Mouse (Mus musculus): Measurements from ENCODE around the gene Kat6b. TPM values are rescaled to one million over a fixed set of nuclear protein-coding genes. Genes with fewer than 3 reads are reported as not detected.
"Not testable (repeated sequence)": the region's sequence is repeated elsewhere in the genome, so short reads cannot be mapped to it uniquely, and the experiment has no call there.

Gene Kat6b
- polyA plus RNA-seq, 2 experiments from 2014 or later = 8.2 to 9.6 TPM

DNA sequence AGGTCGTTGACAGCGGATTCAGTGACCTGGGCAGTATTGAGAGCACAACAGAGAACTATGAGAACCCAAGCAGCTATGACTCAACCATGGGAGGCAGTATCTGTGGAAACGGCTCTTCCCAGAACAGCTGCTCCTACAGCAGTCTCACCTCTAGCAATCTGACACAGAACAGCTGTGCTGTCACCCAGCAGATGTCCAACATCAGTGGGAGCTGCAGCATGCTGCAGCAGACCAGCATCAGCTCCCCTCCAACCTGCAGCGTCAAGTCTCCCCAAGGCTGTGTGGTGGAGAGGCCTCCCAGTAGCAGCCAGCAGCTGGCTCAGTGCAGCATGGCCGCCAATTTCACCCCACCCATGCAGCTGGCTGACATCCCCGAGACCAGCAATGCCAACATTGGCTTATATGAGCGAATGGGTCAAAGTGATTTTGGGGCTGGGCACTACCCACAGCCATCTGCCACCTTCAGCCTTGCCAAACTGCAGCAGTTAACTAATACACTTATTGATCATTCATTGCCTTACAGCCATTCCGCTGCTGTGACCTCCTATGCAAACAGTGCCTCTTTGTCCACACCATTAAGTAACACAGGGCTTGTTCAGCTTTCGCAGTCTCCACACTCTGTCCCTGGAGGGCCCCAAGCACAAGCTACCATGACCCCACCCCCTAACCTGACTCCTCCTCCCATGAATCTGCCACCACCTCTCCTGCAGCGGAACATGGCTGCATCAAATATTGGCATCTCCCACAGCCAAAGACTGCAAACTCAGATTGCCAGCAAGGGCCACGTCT lies 188.6 kb downstream of the Kat6b start:
- no peak for ATAC-seq

DNA sequence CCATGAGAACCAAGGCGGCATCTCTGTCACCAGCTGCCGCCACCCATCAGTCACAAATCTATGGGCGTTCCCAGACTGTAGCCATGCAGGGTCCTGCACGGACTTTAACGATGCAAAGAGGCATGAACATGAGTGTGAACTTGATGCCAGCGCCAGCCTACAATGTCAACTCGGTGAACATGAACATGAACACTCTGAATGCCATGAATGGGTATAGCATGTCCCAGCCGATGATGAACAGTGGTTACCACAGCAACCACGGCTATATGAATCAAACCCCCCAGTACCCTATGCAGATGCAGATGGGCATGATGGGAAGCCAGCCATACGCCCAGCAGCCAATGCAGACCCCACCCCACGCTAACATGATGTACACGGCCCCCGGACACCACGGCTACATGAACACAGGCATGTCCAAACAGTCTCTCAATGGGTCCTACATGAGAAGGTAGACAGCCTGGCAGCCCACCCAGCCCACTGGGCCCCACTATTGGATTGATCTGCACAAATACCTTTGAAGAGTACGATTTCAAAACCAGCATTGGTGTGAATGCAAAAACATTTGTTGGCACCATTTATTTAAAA lies 189.3 kb downstream of the Kat6b start:
- not testable (repeated sequence) for ATAC-seq

- no peak for ATAC-seq
Measured at GRCm38 (mm10) chr14:21673100-21673499, 191.9 kb downstream of the Kat6b start.

- no peak for ATAC-seq
Measured at GRCm38 (mm10) chr14:21674471-21674870, 193.2 kb downstream of the Kat6b start.

DNA sequence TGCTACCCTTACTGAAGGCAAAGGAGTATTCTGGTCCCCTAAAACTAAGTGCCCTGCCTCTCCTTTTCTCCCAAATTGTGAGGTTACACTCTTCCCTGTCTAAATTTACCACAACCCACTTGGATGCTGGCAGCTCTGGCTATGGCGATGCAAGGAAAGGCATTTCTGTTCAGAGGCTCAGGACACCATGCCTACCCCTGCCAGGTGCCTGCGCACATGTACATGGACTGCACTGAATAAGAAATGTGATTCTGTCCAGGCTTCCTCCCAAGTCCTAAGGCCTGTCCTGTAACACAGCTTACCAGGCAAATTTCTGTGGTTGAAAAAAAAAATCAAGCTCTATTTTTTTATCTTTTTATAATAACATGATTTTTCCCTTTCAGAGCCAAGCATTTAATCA lies 195.0 kb downstream of the Kat6b start:
- no peak for ATAC-seq

DNA sequence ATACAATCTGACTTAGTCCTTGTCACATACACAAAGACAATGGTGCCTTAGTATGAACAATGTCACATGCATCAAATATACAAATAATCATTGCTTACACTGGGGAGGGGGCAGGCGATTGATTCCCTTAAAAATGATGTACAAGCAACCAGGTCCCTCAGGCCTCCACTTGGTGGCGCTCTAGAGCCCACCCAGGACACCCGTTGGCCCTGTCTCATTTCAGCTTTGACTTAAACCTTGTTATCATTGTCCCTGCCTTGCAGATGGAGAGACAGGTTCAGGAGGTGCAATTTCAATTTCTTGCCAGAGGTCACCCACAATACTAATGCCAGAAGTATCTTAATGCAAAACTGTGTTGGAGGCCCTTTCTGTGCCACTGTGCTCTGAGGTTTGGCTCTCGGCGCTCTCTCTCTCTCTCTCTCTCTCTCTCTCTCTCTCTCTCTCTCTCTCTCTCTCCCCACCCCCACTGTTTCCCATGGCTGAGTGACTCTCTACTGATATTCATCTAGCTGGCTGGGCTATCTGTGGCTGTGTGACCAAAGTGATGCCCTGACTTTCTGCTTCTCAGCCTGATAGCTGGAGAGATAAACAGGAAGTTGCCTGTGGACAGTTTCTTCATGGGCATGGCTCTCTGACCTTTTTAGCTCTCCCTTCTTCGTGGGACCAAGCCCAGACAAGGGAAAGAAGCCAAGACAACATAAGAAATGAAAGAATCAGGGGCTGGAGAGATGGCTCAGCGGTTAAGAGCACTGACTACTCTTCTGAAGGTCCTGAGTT lies 197.5 kb downstream of the Kat6b start:
- ATAC-seq = no peak

DNA sequence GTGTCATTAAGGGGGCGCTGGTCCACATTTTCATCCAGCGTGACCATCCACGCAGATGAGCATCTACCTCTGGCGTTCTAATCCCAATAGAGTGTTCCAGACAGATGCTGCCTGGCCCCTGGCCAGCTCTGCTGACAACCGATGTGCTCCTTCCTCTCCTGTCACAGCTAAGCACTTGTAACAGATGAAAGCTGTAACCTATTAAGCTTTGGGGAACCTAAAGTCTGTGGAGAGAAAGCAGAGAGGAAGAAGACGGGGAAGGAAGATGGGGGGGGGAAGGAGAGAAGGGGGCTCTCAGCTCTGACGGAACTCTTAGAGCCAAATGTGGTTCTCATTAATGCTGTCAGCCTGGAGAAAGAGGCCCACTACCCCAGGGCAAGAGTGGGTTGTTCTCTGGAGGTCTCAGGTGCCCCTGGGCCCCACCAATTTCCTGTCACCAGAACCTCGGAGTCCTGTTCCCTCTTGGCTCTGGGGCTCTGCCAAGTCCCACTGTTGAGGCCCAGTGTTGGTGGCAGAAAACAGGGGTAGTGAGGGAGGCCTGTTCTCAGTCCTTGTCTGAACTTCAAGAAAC lies 198.5 kb downstream of the Kat6b start:
- ATAC-seq = no peak

DNA sequence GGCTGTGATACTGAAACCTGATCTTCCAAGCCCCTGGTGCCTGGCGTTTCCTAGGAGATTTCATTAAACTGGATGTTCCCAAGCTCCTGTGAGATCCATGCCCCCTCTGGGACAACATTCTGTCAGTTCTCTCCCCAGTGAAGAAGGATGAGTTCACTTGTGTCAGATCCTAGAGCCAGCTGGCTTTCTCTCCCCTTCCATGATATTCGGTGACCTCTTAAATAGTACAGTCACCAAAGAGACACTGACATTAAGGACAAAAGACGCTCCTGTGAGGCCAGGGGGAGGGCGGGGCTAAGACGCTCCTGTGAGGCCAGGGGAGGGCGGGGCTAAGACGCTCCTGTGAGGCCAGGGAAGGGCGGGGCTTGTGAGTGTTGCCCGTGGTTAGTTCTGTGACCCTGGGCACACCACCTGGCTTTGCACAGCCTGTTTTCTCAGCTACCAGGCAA lies 201.5 kb downstream of the Kat6b start:
- ATAC-seq = peak; percentile 59

- no peak for ATAC-seq
Measured at GRCm38 (mm10) chr14:21683834-21684233, 202.6 kb downstream of the Kat6b start.

DNA sequence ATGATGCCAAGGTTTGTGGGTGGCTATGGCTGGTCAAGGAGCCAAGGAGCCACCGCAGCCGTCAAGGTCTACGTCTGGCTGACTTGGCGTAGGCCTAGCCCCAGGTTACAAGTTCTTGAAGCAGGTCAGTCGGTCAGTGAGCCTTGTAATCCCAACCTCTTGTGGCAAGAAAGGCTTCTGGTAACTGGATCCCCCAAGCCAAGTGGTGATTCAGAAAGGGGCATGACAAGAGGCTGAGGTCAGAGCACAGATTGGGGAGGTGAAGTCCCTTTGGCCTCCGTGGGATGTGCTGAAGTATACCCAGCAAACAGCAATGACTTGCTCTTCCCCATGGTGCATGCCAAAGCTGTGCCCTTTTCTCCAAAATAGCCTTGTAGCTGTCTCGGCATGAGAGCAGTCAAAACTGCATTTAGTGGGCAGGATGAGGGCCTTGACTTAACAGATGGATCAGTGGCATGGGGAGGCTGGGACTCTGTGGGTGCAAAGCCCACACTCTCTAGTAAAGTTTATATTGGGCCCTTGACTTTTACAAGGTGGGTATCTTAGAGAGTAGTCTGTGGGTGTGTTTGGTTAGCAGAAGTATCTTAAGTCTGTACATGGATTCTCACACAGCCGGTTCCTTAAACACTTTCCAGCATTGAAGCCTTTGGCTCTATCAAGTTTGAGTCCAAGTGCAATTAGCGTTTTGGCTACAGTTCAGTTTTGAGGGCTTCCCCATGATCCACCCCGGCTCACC lies 204.3 kb downstream of the Kat6b start:
- ATAC-seq = no peak

- no peak for ATAC-seq
Measured at GRCm38 (mm10) chr14:21686376-21687279, 205.4 kb downstream of the Kat6b start.

- ATAC-seq = no peak
Measured at GRCm38 (mm10) chr14:21691070-21691469, 209.8 kb downstream of the Kat6b start.

DNA sequence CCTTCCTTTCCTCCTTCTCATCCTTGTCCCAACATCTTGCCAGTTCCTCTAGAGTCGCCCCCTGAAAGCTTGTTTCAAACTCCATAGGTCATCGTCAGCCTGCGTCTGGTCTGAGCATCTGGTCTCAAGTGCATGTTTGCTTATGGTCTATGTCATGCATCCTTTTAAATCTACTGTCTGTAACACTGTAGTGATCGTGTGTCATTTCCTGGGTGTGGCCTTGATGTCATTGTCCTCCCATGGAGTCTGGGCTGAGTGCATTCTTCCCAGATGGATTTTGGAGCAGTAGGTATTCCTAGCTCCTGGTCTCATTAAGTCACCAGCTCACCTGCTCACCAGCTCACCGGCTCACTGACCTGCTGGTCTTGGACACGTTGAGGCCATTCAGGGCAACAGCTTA lies 213.8 kb downstream of the Kat6b start:
- ATAC-seq = no peak

DNA sequence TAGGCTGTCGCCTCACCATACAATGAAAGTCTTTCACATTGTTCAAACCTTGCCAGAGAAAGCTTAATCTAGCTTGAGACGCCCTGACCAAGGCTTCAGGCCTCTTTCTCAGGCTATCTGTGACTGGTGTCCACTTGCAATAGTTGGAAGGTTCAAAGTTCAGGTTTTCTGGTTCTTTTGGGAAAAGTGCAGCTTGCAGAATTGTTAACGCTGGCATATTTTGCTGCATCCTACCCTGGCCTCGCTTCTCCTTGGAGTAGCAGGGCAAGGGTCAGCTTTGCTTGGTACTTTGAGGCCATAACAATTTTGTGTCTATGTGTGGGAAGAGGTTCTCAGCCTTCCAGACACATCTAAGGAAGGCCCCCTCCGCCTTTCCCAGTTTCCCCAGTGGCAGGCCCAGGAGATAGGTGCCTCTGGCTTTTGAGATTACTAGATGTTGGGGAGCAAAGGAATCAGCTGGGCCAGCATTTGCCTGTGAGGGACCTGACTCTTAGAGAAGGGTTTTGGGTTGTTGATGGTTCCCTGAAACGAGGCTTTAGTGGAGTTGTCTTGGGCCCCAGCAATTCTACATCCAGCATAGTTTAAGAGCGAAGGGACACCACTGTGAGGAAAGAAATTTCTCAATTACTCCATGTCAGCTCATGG lies 215.1 kb downstream of the Kat6b start:
- ATAC-seq = no peak

GRCm38 (mm10) chr14:21702691-21703090 lies 221.5 kb downstream of the Kat6b start:
- ATAC-seq = no peak

- no peak for ATAC-seq
Measured at GRCm38 (mm10) chr14:21703255-21703654, 222.0 kb downstream of the Kat6b start.

GRCm38 (mm10) chr14:21705462-21705861 lies 224.2 kb downstream of the Kat6b start:
- ATAC-seq = no peak

DNA sequence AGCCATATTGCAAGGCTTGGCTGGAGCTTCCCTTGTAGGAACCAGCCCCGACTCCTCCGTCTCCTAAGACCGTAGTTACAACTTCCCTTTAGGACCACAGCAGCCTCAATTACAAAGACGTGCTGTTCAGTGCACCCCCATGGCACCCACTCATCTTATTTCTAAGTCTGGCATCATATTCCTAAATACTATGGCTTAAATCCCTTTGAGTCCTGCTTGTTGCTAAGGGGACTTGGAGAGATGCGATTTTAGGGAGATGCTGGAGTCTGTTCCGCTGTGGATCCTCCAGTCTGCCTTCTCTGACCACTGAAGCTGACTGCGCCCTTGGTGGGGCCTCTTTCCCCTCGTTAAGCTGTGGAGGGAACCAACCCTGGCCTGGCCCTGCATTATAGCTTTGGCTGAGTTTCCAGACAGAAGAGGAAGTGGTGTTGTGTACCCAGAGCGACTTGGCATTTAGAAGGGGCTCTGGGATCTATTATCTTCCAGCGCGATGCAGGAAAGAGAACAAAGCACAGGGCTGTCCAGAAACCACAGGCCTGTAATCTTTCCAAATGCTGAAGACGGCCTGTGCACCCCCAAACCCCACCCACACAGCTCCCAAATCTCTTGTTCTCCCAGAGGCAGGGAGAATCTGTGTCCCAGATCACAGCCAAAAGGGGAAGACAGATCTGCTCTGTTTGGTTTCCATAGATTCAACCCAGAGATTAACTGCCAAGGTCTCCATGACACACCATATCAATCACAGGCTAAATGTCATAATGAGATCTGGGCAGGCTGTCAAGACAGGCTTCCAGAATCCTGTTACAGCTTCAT lies 225.7 kb downstream of the Kat6b start:
- no peak for ATAC-seq

- ATAC-seq = no peak
Measured at GRCm38 (mm10) chr14:21709545-21709944, 228.3 kb downstream of the Kat6b start.

- no peak for ATAC-seq
Measured at GRCm38 (mm10) chr14:21711231-21711630, 230.0 kb downstream of the Kat6b start.

Measured in activated CD4-positive, CD25-positive, alpha-beta regulatory T cell, adult 4 months (primary cell).